Mouse (Mus musculus): ENCODE measurements around the gene Hpse2.

- no peak for TF ChIP-seq POLR2A (IDR thresholded peaks at IDR 0.05; ENCODE audit: control insufficient read depth, extremely low read depth, insufficient read depth, low read length, poor library complexity)
- TF ChIP-seq CTCF (IDR thresholded peaks at IDR 0.05; ENCODE audit: borderline replicate concordance, control insufficient read depth, extremely low read depth, insufficient read depth, low read length, poor library complexity), result no peak
Measured at GRCm38 (mm10) chr19:42785562-42786220, 602.5 kb downstream of the Hpse2 start.

All from thymus, adult 2 months (tissue).